Mouse (Mus musculus) cerebellum, adult 9-10 months (tissue): ENCODE measurements around the gene Glul.
"Not testable (repeated sequence)": the region's sequence is repeated elsewhere in the genome, so short reads cannot be mapped to it uniquely, and the experiment has no call there.

ENCODE experiments used
- DNase-seq: peaks from one replicate; pipeline ENCODE4 v3.0.0; 2022

The Glul gene

GRCm38 (mm10) chr1:153899731-153900380 is at the start of gene Glul, which contains the start of gene Teddm2:
Gene Glul, plus strand, starts transcription at chr1:153899944.
Gene Teddm2, minus strand, starts transcription at chr1:153900228.
- peak; percentile 96 for DNase-seq

GRCm38 (mm10) chr1:153852696-153853095 is 47.0 kb upstream of the Glul start:
- DNase-seq: not testable (repeated sequence)

DNA sequence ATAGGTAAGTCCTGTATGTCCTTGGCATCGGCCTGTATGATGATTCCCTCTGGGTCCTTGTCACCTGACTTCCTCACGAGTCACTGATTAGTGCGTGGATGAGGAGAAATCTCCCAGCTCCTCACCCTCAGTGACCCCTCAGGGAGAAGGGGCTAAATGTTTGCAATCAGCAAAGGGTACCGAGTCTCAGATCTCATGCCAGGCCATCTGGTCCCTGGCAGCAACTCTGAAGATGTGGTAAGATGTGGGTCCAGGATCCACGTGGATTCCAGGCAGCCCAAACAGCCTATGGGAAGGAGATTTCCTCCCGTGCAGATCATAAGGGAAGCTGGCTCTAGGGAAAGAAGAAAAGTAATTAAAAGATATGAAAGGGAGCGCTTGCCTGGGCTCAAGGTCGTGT is 43.8 kb upstream of the Glul start:
- DNase-seq: no peak

- DNase-seq: no peak
Observed at GRCm38 (mm10) chr1:153874045-153874444, 25.7 kb upstream of the Glul start, which contains the start of gene Teddm1b. Gene Teddm1b, plus strand, starts transcription at chr1:153874345.

GRCm38 (mm10) chr1:153880391-153880790 is 19.4 kb upstream of the Glul start:
- DNase-seq: not testable (repeated sequence)

- DNase-seq: no peak
Observed at GRCm38 (mm10) chr1:153886024-153886633, 13.6 kb upstream of the Glul start.

DNA sequence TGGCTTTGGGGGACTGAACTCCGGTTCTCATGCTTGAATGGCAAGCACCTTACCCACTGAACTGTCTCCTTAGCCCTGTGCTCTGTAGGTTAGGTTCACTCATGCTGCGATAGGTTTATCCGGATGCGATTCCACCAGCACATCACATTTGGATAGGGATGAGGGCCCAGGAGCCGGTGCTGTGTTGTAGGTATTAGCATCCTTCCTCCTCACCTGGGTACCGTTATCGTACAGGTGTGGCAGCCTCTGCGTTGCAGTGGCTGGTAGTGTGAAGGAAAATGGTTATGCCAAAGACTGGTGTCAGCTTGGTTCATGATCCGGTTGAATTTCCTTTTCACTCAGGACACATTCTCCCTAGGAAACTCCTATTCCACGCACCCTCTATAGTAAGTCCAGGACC is 9.6 kb upstream of the Glul start:
- no peak for DNase-seq

- DNase-seq: no peak
Observed at GRCm38 (mm10) chr1:153891442-153891841, 8.3 kb upstream of the Glul start, which contains the start of gene Teddm1a. Gene Teddm1a, plus strand, starts transcription at chr1:153891742.

- no peak for DNase-seq
Observed at GRCm38 (mm10) chr1:153893746-153894145, 6.0 kb upstream of the Glul start.

- no peak for DNase-seq
Observed at GRCm38 (mm10) chr1:153894201-153894893, 5.4 kb upstream of the Glul start.

- peak; percentile 80 for DNase-seq
Observed at GRCm38 (mm10) chr1:153894979-153895378, 4.8 kb upstream of the Glul start.

DNA sequence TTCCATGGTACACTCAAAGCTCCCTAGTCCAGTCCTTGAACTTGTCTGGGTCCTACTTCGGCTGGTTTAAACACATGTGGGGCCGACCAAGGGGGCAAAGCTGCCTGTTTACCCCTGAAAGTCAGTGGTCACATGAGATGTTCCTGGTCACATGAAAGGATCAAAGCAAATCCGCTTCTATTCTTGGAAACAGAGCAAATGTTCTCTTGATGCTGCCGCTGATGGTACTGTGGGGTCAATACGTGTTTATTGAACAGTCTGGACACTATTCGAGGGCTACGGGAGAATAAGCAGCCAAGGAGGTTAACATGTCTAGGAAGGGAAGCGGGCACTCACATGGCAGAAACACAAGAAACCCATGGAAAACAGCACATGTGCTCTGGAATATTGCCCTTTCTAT is 2.5 kb upstream of the Glul start:
- DNase-seq: no peak

DNA sequence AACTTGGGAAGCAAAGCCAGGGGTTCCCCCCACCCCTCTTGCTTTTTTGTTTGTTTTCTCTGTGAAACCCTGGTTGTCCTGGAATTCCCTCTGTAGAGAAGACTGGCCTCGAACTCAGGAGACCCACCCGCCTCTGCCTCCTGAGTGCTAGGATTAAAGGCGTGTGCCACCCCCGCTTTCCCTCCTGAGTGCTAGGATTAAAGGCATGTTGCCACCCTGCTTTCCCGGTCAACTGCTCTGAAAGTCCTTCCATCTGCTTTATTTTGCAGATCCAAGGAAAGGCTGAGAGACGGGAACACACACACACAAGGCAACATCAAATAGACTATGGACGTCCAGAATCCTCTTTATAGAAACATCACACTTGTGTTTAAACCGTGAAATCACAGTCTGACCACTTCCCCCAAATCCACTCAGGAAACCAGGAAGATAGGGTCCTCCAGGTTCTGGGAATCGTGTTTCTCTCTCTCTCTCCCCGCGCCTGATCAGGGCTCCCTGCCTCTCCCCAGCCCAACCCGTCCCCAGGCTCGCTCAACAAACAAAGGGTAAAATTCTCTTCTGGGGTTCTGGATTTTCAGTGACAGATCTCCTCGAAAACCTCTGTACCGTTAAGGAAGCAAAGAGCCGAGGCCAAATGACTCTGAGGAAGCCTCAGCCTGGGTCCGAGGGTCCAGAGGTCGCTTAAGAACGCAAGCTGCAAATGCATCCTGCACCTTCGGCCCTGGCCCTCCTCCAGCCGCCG is 584 bp upstream of the Glul start:
- peak; percentile 33 for DNase-seq

GRCm38 (mm10) chr1:153900381-153900780 is 637 bp downstream of the Glul start:
- DNase-seq: peak; percentile 58

- peak; percentile 21 for DNase-seq
Observed at GRCm38 (mm10) chr1:153900860-153901730, 1.4 kb downstream of the Glul start.

DNA sequence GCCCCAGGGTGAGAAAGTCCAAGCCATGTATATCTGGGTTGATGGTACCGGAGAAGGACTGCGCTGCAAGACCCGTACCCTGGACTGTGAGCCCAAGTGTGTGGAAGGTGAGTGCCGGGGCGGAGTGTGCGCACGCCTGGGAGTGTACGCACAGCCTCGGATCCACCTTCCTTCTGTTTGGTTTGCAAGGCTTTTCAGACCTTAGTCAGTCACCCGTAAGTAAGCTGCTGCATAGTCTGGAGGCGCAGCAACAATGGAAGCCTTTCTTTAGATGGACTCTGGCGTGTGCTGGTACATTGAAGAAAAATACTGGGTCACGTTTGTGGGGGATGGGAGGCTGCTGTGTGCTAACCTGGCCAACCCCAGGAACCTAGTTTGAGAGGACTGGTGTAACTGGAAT is 3.3 kb downstream of the Glul start:
- DNase-seq: no peak

DNA sequence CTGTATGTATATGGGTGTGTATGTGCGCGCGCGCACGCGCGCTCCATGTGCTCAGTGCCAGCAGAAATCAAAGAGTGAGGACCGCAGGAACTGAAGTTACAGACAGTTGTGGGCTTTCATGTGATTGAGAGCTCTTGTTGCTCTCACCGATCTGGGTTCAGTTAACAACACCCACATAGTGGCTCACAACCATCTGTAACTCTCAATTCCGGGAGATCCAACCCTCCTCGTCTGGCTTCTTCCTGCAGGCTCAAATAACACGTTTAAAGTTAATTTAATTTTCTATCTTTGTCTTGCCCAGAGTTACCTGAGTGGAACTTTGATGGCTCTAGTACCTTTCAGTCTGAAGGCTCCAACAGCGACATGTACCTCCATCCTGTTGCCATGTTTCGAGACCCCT is 4.5 kb downstream of the Glul start:
- no peak for DNase-seq

DNA sequence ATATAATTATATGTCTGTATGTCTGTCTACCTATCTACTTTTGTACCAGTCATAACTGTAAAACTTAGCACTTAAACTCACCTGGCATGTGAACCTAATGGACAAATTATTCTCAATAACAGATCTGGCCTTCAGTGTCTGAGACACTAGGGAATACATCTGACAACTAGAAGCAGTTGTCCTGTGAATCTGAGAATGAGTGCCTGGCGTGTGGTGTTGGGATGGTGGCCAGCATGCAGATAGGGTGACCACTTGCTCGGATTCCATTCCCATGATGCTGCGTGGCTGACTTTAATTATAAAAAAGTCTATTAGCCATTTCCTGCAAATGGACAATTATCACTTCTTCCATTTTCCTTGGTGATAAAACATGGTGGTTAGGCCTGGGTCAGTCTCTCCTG is 6.1 kb downstream of the Glul start:
- DNase-seq: no peak

- DNase-seq: no peak
Observed at GRCm38 (mm10) chr1:153908208-153908607, 8.5 kb downstream of the Glul start.

GRCm38 (mm10) chr1:153908741-153909140 is 9.0 kb downstream of the Glul start:
- no peak for DNase-seq

- DNase-seq: no peak
Observed at GRCm38 (mm10) chr1:153909213-153909962, 9.6 kb downstream of the Glul start.

DNA sequence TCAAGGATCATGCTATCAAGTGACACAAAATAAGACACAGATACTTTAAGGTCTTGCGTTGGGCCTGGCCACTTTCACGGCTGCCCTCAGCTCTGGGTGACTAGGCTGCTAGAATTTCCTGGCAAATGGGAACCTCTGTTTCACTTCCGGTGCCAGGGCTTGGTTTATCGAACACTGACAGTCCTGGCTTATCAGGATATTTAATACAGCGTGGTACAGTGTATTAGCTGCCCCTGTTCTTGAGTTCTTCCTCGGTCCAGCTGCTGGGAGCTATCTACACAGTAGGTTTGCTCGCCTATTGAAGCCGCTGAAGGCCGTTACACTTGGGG is 10.2 kb downstream of the Glul start:
- no peak for DNase-seq
